Mouse (Mus musculus) hindbrain, postnatal 0 days (tissue): ENCODE results near the gene Frmpd3. TPM values are rescaled to one million over a fixed set of nuclear protein-coding genes. Genes with fewer than 3 reads are reported as not detected.
"Not testable (repeated sequence)": the region's sequence is repeated elsewhere in the genome, so short reads cannot be mapped to it uniquely, and the experiment has no call there.

Experiments
- ATAC-seq: fragments of 200-750 bp; cut with Nextera tagmentation; 2 replicates; pipeline ENCODE4 v1.8.0; 2017; ENCODE audit warnings: mild to moderate bottlenecking, moderate TSS enrichment, moderate library complexity
- DNase-seq: peaks from one replicate; pipeline ENCODE4 v3.0.0-alpha.2; 2015; ENCODE audit warnings: low spot score
- H3K27ac ChIP-seq: fragments of 300-500 bp; sonication (generic); 2 replicates; pipeline ENCODE4 v1.5.1; 2014; ENCODE audit warnings: mild to moderate bottlenecking
- H3K27me3 ChIP-seq: fragments of 300-500 bp; sonication (generic); 2 replicates; pipeline ENCODE4 v1.6.1; 2014; ENCODE audit warnings: low read length, mixed read lengths; ENCODE audit not compliant: insufficient read depth
- H3K36me3 ChIP-seq: fragments of 300-500 bp; sonication (generic); 2 replicates; pipeline ENCODE4 v1.6.1; 2014; ENCODE audit warnings: low read length, mixed read lengths; ENCODE audit not compliant: insufficient read depth
- H3K4me1 ChIP-seq: fragments of 300-500 bp; sonication (generic); 2 replicates; pipeline ENCODE4 v1.6.1; 2014; ENCODE audit warnings: antibody characterized with exemption, low read length, mixed read lengths; ENCODE audit not compliant: insufficient read depth
- H3K4me2 ChIP-seq: fragments of 300-500 bp; sonication (generic); 2 replicates; pipeline ENCODE4 v1.6.1; 2014; ENCODE audit warnings: low read depth, mild to moderate bottlenecking, low read length, moderate library complexity, mixed read lengths
- H3K4me3 ChIP-seq: fragments of 300-500 bp; sonication (generic); 2 replicates; pipeline ENCODE4 v1.5.1; 2014; ENCODE audit warnings: low read length
- H3K9ac ChIP-seq: fragments of 300-500 bp; sonication (generic); replicated peaks from 2 replicates; pipeline ENCODE4 v1.6.1; 2014; ENCODE audit warnings: mild to moderate bottlenecking, low read length, moderate library complexity, mixed read lengths
- H3K9me3 ChIP-seq: fragments of 300-500 bp; sonication (generic); 2 replicates; pipeline ENCODE4 v1.6.1; 2016; ENCODE audit warnings: low read length, mixed read lengths
- CTCF ChIP-seq: IDR thresholded peaks from 2 replicates; pipeline ENCODE4 v1.5.1; 2016; ENCODE audit warnings: antibody characterized with exemption, control low read depth, low read depth
- WGBS: fragments of 180-500 bp; shearing (Covaris S2); extraction: QIAGEN DNeasy Blood & Tissue Kit; methylation state at CpG from one replicate; pipeline ENCODE4 v1.1.7; 2014; 5-methylcytosine and 5-hydroxymethylcytosine counted together
- polyA plus RNA-seq: library from polyadenylated mRNA; unstranded; fragments of >200 nt; fragmentation: Nextera tagmentation; extraction: Ambion mirVana; gene quantifications from 2 replicates; pipeline ENCODE4 v1.2.1, GENCODE M21; 2015
- total RNA-seq: library from RNA; depleted of rRNA; stranded (reverse); fragments of >200 nt; gene quantifications from 2 replicates; pipeline ENCODE4 v1.2.3, GENCODE M21; 2014; rRNA removed

The Frmpd3 gene
- total RNA-seq (13.3 and 15.6 TPM in 2 replicates), polyA plus RNA-seq (3.2 and 3.9 TPM in 2 replicates)

DNA sequence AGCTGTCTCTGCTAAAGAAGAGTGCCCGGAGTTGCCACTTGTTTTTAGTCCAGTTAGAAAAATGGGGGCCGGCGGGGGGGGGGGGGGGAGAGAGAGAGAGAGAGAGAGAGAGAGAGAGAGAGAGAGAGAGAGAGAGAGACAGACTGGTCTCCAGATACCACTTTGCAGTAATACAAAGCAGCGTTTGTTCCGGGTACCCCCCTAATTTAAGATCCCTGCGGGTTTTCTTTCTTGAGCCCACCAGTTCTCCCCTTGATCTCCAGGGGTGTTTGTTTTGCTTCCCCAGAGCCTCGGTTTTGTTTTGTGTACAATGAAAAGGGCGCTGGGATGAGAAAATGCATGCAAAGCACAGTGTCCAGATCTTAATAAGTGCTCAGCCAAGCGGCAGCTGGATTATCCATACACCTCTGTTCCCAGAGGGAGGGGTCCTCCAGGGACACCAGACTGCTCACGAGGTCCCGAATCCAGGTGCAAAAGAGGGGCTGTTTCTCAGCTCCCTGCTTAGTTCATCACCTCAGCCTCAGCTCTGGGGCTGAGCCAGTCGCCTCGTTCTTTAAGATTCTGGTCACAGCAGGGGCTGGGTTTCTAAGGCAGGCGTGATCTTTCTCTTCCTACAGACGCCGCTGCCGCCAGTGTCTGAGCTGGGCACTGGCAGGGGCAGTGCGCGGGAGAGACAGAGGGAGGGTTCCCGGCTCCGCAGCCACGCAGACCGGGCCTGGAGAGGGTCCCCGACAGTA lies at the start of gene Frmpd3:
Frmpd3 (plus strand) TSS at position 608 of the 737 bp plus-strand sequence.
- H3K4me2 ChIP-seq = peak within 1 kb of the TSS; percentile 65
- no peak within 1 kb of the TSS for H3K27ac ChIP-seq
- TF ChIP-seq CTCF = peak; percentile 2; the same call in 1 of the 2 replicates
- no peaks in the 10 kb centered on the region for H3K4me1 ChIP-seq
- no peaks in the 10 kb centered on the region; the same call in 1 of the 2 replicates for H3K27me3 ChIP-seq
- no peaks in the 10 kb centered on the region for H3K9me3 ChIP-seq
- H3K9ac ChIP-seq = peak within 1 kb of the TSS; percentile 21
- DNase-seq = peak; percentile 60
- 26% methylated on average over 23 of the region's 24 CpGs for WGBS
- no peaks in the 10 kb centered on the region for H3K36me3 ChIP-seq
- ATAC-seq = peak; percentile 89
- peak within 1 kb of the TSS; percentile 40 for H3K4me3 ChIP-seq

DNA sequence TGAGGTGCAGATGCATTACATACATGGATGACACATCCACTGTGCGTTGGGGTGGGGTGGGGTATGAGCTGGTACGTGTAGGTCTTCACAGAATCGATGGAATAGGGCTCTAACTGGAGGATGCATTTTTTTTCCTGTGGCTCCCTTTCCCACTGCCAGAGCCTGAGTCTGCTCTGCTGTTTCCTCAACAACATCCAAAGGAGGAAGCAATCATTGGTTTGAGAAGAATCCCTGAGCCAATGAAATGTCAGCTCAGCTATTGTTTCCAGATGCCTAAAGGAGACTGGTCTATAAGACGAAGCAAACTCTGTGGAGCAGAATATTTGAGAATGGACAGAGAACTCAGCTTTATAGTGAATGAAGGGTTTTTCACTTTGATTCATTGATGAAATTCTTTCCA lies 38.3 kb upstream of the Frmpd3 start:
- no peak overlapping the region for H3K9ac ChIP-seq
- no peak overlapping the region for H3K4me2 ChIP-seq
- no peaks in the 10 kb centered on the region for H3K9me3 ChIP-seq
- no peaks in the 10 kb centered on the region for H3K27me3 ChIP-seq
- WGBS = 67% methylated on average over 4 of the region's 4 CpGs
- TF ChIP-seq CTCF = no peak
- DNase-seq = no peak
- no peak for ATAC-seq
- no peaks in the 10 kb centered on the region for H3K4me1 ChIP-seq
- H3K36me3 ChIP-seq = no peaks in the 10 kb centered on the region
- no peak overlapping the region for H3K4me3 ChIP-seq
- H3K27ac ChIP-seq = no peak overlapping the region

DNA sequence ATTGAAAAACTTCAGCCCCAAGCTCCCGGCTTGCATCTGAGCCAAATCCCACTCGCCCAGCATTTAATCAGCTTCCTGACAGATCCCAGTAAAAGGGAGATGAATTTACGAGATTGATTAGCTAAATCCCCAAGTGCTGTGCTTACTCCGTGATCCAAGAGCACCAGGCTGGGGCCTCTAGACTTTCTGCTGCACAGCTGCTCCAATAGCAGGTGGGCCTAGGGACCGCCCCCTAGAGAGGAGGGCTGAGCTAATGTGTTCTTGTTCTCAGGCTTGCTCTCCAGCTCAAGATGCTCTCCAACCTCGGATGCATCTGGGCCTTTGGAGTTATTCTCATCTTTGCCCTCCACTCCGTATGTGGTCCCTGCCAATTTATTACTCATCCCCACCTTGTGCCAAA lies 36.4 kb upstream of the Frmpd3 start:
- no peaks in the 10 kb centered on the region; the same call in 1 of the 2 replicates for H3K27me3 ChIP-seq
- no peak for ATAC-seq
- no peak overlapping the region for H3K4me2 ChIP-seq
- H3K4me1 ChIP-seq = no peaks in the 10 kb centered on the region
- H3K9me3 ChIP-seq = no peaks in the 10 kb centered on the region
- no peak overlapping the region for H3K27ac ChIP-seq
- H3K36me3 ChIP-seq = no peaks in the 10 kb centered on the region
- no peak overlapping the region for H3K4me3 ChIP-seq
- 57% methylated on average over 7 of the region's 7 CpGs for WGBS
- TF ChIP-seq CTCF = no peak
- no peak for DNase-seq
- H3K9ac ChIP-seq = no peak overlapping the region

- no peak for DNase-seq
- Histone ChIP-seq H3K4me2 (no peak overlapping the region), H3K4me3 (no peak overlapping the region), H3K36me3 (no peaks in the 10 kb centered on the region), H3K9me3 (no peaks in the 10 kb centered on the region), H3K27ac (no peak overlapping the region), H3K4me1 (no peaks in the 10 kb centered on the region), H3K27me3 (no peaks in the 10 kb centered on the region), H3K9ac (no peak overlapping the region)
- WGBS = 70% methylated on average over 4 of the region's 4 CpGs
- TF ChIP-seq CTCF = no peak
- ATAC-seq = no peak
Measured at GRCm38 (mm10) chrX:140317931-140318330, 24.1 kb upstream of the Frmpd3 start.

- Histone ChIP-seq H3K27me3 (no peaks in the 10 kb centered on the region), H3K9me3 (no peaks in the 10 kb centered on the region), H3K4me2 (no peak overlapping the region), H3K4me3 (no peak overlapping the region), H3K4me1 (no peaks in the 10 kb centered on the region), H3K27ac (no peak overlapping the region), H3K9ac (no peak overlapping the region), H3K36me3 (no peaks in the 10 kb centered on the region)
- TF ChIP-seq CTCF = no peak
- WGBS = 63% methylated on average over 6 of the region's 6 CpGs
- no peak for DNase-seq
- no peak for ATAC-seq
Measured at GRCm38 (mm10) chrX:140319131-140319530, 22.9 kb upstream of the Frmpd3 start.

GRCm38 (mm10) chrX:140320671-140321070 lies 21.4 kb upstream of the Frmpd3 start:
- H3K9ac ChIP-seq, H3K27ac ChIP-seq, H3K9me3 ChIP-seq, H3K36me3 ChIP-seq, H3K27me3 ChIP-seq, DNase-seq, H3K4me2 ChIP-seq, H3K4me1 ChIP-seq, H3K4me3 ChIP-seq, ATAC-seq: not testable (repeated sequence)
- WGBS = 90% methylated on average over 1 of the region's 1 CpGs
